Mouse (Mus musculus): Measurements from ENCODE around the gene Rpl13.

DNA sequence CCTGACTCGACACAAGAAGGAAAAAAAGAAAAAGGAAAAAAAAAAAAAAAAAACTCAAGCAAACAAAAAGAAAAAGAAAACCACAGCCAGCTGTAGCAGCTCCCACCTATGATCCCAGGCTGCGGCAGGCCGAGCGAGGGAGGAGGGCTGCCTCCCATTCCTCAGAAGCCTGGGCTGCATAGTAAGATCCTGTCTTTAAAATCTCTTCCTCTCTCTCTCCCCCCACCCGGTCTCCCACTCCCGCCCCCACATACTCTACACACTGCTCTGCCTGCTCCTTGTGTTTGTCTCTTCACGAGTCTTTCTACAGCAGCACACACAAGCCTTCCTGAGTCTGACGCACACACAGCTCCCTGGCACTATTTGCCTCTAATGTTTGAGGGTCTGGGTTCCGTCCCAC is 19.9 kb downstream of the Rpl13 start:
- no peak for TF ChIP-seq CTCF (IDR thresholded peaks at IDR 0.05; ENCODE audit: low read depth, low read length)
- no peak for TF ChIP-seq POLR2A (IDR thresholded peaks at IDR 0.05; ENCODE audit: extremely low read depth, insufficient read depth, low read length)
